Mouse (Mus musculus): Measurements from ENCODE around the gene Gm21969.

- TF ChIP-seq POLR2A (IDR thresholded peaks at IDR 0.05; ENCODE audit: borderline replicate concordance, low read depth, low read length) (no peak), CTCF (IDR thresholded peaks at IDR 0.05; ENCODE audit: low read depth, low read length) (no peak)
Observed at GRCm38 (mm10) chr4:139639801-139640200, 36.8 kb downstream of the Gm21969 start.

Measured in bone marrow macrophage, adult 2 months (primary cell).